Mouse (Mus musculus): ENCODE measurements at regions not wholly inside any gene's neighbourhood (a gene's known extent, or its start where the extent isn't known, plus 50 kb on each side); places are given as distances from the start of the nearest gene placed in this dataset.

- TF ChIP-seq POLR2A (IDR thresholded peaks at IDR 0.05; ENCODE audit: control insufficient read depth, low read depth, low read length) (no peak), CTCF (IDR thresholded peaks at IDR 0.05; ENCODE audit: control insufficient read depth, insufficient read depth, insufficient replicate concordance, low read depth, low read length) (no peak)
Observed at GRCm38 (mm10) chr3:60389032-60389431, 83.6 kb upstream of the Mbnl1 start.

GRCm38 (mm10) chr3:60395299-60395698 is 77.3 kb upstream of the Mbnl1 start:
- TF ChIP-seq POLR2A (IDR thresholded peaks at IDR 0.05; ENCODE audit: control insufficient read depth, low read depth, low read length), result no peak
- Histone ChIP-seq H3K4me1 (ENCODE audit: control insufficient read depth, insufficient read depth, low read length) (no peaks in the 10 kb centered on the region), H3K36me3 (ENCODE audit: control insufficient read depth, insufficient read depth, low read length) (no peaks in the 10 kb centered on the region), H3K27me3 (ENCODE audit: control insufficient read depth, insufficient read depth, low read length) (no peaks in the 10 kb centered on the region), H3K27ac (ENCODE audit: control insufficient read depth, insufficient read depth, low read depth, low read length) (no peak overlapping the region), H3K4me3 (ENCODE audit: control insufficient read depth, low read depth, low read length) (no peak overlapping the region)

More at GRCm38 (mm10) chr3:60389032-60389431, 83.6 kb upstream of the Mbnl1 start:
- Histone ChIP-seq H3K4me1 (ENCODE audit: control insufficient read depth, insufficient read depth, low read length) (no peaks in the 10 kb centered on the region), H3K27ac (ENCODE audit: control insufficient read depth, insufficient read depth, low read depth, low read length) (no peak overlapping the region), H3K27me3 (ENCODE audit: control insufficient read depth, insufficient read depth, low read length) (no peaks in the 10 kb centered on the region), H3K4me3 (ENCODE audit: control insufficient read depth, low read depth, low read length) (no peak overlapping the region), H3K36me3 (ENCODE audit: control insufficient read depth, insufficient read depth, low read length) (no peaks in the 10 kb centered on the region)

GRCm38 (mm10) chr3:60396971-60397370 is 75.7 kb upstream of the Mbnl1 start:
- Histone ChIP-seq H3K27me3 (ENCODE audit: control insufficient read depth, insufficient read depth, low read length) (no peaks in the 10 kb centered on the region), H3K36me3 (ENCODE audit: control insufficient read depth, insufficient read depth, low read length) (no peaks in the 10 kb centered on the region), H3K4me1 (ENCODE audit: control insufficient read depth, insufficient read depth, low read length) (no peaks in the 10 kb centered on the region), H3K27ac (ENCODE audit: control insufficient read depth, insufficient read depth, low read depth, low read length) (no peak overlapping the region), H3K4me3 (ENCODE audit: control insufficient read depth, low read depth, low read length) (no peak overlapping the region)
- TF ChIP-seq CTCF (IDR thresholded peaks at IDR 0.05; ENCODE audit: control insufficient read depth, insufficient read depth, insufficient replicate concordance, low read depth, low read length) (no peak), POLR2A (IDR thresholded peaks at IDR 0.05; ENCODE audit: control insufficient read depth, low read depth, low read length) (no peak)

GRCm38 (mm10) chr3:60398796-60399195 is 73.8 kb upstream of the Mbnl1 start:
- Histone ChIP-seq H3K27ac (ENCODE audit: control insufficient read depth, insufficient read depth, low read depth, low read length) (no peak overlapping the region), H3K27me3 (ENCODE audit: control insufficient read depth, insufficient read depth, low read length) (no peaks in the 10 kb centered on the region), H3K36me3 (ENCODE audit: control insufficient read depth, insufficient read depth, low read length) (no peaks in the 10 kb centered on the region), H3K4me1 (ENCODE audit: control insufficient read depth, insufficient read depth, low read length) (no peaks in the 10 kb centered on the region), H3K4me3 (ENCODE audit: control insufficient read depth, low read depth, low read length) (no peak overlapping the region)
- no peak for TF ChIP-seq POLR2A (IDR thresholded peaks at IDR 0.05; ENCODE audit: control insufficient read depth, low read depth, low read length)

- H3K27ac ChIP-seq (ENCODE audit: control insufficient read depth, insufficient read depth, low read depth, low read length), result no peak overlapping the region
- TF ChIP-seq POLR2A (IDR thresholded peaks at IDR 0.05; ENCODE audit: control insufficient read depth, low read depth, low read length) (no peak), CTCF (IDR thresholded peaks at IDR 0.05; ENCODE audit: control insufficient read depth, insufficient read depth, insufficient replicate concordance, low read depth, low read length) (no peak)
- no peaks in the 10 kb centered on the region for H3K36me3 ChIP-seq (ENCODE audit: control insufficient read depth, insufficient read depth, low read length)
- H3K27me3 ChIP-seq (ENCODE audit: control insufficient read depth, insufficient read depth, low read length), result no peaks in the 10 kb centered on the region
- no peaks in the 10 kb centered on the region for H3K4me1 ChIP-seq (ENCODE audit: control insufficient read depth, insufficient read depth, low read length)
- H3K4me3 ChIP-seq (ENCODE audit: control insufficient read depth, low read depth, low read length), result no peak overlapping the region
Observed at GRCm38 (mm10) chr3:60402251-60402830, 70.3 kb upstream of the Mbnl1 start.

GRCm38 (mm10) chr3:60407426-60407825 is 65.2 kb upstream of the Mbnl1 start:
- H3K27ac ChIP-seq (ENCODE audit: control insufficient read depth, insufficient read depth, low read depth, low read length), result no peak overlapping the region
- no peak for TF ChIP-seq CTCF (IDR thresholded peaks at IDR 0.05; ENCODE audit: control insufficient read depth, insufficient read depth, insufficient replicate concordance, low read depth, low read length)
- TF ChIP-seq POLR2A (IDR thresholded peaks at IDR 0.05; ENCODE audit: control insufficient read depth, low read depth, low read length), result no peak
- H3K4me1 ChIP-seq (ENCODE audit: control insufficient read depth, insufficient read depth, low read length), result no peaks in the 10 kb centered on the region
- no peaks in the 10 kb centered on the region for H3K36me3 ChIP-seq (ENCODE audit: control insufficient read depth, insufficient read depth, low read length)
- no peak overlapping the region for H3K4me3 ChIP-seq (ENCODE audit: control insufficient read depth, low read depth, low read length)
- no peaks in the 10 kb centered on the region for H3K27me3 ChIP-seq (ENCODE audit: control insufficient read depth, insufficient read depth, low read length)

GRCm38 (mm10) chr3:60407906-60408305 is 64.7 kb upstream of the Mbnl1 start:
- H3K4me1 ChIP-seq (ENCODE audit: control insufficient read depth, insufficient read depth, low read length), result no peaks in the 10 kb centered on the region
- no peak overlapping the region for H3K27ac ChIP-seq (ENCODE audit: control insufficient read depth, insufficient read depth, low read depth, low read length)
- H3K4me3 ChIP-seq (ENCODE audit: control insufficient read depth, low read depth, low read length), result no peak overlapping the region
- TF ChIP-seq CTCF (IDR thresholded peaks at IDR 0.05; ENCODE audit: control insufficient read depth, insufficient read depth, insufficient replicate concordance, low read depth, low read length) (no peak), POLR2A (IDR thresholded peaks at IDR 0.05; ENCODE audit: control insufficient read depth, low read depth, low read length) (no peak)
- H3K27me3 ChIP-seq (ENCODE audit: control insufficient read depth, insufficient read depth, low read length), result no peaks in the 10 kb centered on the region
- no peaks in the 10 kb centered on the region for H3K36me3 ChIP-seq (ENCODE audit: control insufficient read depth, insufficient read depth, low read length)

All from testis, adult 2 months (tissue).